Mouse (Mus musculus) retina, postnatal 1 day (tissue): ENCODE measurements at regions not wholly inside any gene's neighbourhood (a gene's known extent, or its start where the extent isn't known, plus 50 kb on each side); places are given as distances from the start of the nearest gene placed in this dataset.
A peak's percentile ranks its signal among the peaks of the same experiment; 100 is the strongest.

Source experiments
- DNase-seq: peaks from one replicate; pipeline ENCODE4 v3.0.0-alpha.2; 2012

DNA sequence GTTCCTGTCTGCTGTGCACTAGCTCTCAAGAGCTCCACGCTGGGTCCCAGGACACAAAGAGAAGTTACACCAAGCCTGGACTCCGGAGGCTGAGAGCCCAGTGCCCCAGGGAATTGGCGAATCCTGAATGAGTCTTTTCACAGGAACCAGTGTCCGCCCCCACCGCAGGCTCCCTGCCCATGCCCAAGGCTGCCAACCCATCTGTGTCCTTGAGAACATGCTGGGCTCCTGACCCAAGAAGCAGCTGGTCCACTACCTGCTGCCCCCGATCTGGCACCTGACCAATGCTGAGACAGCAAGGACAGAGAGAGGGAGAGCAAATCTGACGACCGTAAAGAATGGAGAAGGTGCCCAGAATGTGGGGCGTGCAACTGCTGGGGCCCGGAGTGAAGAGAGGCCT is 85.2 kb upstream of the Cplx2 start:
- no peak for DNase-seq

DNA sequence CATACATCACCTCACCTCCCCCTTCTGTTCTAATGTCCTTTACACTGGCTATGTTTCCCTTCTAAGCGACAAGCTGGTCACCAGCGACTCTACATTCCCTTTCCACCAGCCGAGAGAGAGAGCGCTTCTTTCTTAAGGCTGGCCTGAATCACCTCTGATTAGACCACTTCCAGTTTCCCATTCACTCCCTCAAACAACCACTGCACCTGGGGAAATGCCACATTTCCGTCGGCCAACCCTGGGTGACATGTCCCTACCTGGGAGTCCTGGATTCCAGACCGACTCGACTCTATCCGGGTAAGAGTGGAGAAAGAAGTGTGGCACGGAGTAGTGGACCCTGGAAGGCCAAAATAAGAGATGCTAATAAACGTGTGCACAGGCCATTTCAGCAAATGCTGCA is 84.5 kb upstream of the Cplx2 start:
- DNase-seq = no peak

DNA sequence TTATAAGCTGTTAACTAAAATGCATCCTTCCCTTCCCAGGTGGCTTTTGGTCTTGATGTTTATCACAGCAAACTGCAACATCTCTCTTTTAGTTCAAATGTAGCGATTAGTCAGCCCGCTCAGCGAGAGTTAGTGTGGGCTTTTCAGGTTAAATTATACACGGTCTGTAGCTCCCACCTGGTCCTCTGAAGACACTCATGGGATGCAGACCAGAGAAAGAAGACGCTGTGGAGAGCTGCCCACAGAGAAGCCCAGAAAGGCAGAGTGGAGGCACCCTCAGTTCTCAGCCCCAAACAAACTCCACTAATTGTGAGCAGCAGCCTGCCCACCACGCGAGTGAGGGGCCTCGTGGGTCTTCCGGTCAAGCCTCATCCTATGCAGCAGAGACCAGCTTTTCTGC is 81.1 kb upstream of the Cplx2 start:
- DNase-seq = peak; percentile 21

DNA sequence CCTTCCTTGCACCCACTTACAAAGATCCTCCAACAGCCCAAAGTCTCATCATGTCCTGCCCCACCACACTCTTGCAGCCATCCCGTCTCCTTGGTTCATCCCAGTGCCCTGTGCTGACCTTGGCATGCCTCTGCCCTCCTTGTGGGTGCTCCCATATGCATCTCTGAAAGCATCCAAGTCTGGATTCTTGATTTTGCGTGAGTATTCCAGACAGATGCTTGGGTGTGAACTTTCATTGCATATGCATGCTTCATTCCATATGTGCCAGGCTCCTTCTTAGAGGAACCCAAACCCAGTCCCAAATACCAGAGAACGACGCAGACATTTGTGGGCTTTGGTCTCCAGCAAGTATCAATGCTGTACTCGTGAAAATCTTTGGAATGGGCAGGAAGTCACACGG is 78.8 kb upstream of the Cplx2 start:
- no peak for DNase-seq

DNA sequence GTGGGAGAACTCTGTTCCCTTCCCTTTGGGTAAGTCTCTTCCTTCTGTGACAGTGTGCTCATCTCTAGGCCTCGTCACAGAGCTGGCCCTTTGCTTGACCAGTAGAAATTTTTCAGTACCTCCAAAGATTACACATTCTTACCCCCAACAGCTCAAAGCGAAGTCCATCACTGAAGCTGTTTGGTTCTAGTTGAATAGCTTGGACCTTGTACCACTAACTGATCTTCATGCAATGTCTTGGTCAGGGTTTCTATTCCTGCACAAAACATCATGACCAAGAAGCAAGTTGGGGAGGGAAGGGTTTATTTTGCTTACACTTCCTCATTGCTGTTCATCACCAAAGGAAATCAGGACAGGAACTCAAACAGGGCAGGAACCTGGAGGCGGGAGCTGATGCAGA is 78.1 kb upstream of the Cplx2 start:
- no peak for DNase-seq

DNA sequence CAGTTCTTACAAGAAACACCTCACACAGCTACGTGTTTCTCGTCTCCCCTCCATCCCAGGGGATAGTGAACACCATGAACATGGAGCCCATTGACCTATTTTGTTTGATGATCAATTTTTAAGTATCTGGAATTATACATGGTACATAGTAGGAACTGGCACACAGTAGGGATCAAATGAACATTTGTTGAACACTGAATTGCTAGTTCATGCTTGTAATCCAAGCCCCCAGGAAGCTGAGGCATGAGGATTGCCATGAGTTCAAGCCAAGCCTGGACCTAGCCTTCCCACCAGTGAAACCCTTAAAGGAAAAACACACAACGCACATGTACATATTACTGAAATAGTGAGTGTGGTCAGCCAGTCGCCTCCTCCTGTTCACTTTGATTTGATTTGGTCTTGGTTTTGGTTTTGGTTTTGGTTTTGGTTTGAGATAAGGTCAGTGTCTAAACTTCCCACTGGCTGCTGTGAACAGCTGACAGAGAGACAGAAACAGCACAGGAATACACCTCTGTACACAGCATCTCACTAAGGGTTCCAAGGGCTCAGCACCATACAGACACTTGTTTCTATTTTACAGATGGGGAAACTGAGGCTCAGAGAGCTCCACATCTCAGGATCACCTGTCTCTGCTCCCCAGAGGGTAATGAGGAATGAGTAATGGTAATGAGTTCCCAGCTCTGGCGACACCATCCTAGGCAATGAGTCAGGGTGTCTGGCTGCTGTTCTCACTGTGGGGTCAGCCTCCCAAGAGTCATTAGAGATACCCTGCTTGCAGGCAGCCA is 75.5 kb upstream of the Cplx2 start:
- no peak for DNase-seq

DNA sequence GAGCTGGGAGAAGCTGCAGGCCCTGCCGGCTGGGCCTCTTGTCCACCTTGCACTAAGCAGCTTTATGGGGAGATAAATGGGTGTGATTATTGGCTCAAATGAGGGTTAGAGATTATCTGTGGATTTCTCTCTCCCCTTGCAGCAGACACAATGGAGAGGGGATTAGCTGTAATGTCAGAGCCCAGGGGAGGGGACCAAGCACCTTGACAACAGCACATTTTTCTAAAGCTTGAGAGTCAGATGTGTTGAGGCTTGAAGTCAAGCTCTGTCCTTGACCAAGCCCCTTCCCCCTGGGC is 74.9 kb upstream of the Cplx2 start:
- DNase-seq = peak; percentile 89

DNA sequence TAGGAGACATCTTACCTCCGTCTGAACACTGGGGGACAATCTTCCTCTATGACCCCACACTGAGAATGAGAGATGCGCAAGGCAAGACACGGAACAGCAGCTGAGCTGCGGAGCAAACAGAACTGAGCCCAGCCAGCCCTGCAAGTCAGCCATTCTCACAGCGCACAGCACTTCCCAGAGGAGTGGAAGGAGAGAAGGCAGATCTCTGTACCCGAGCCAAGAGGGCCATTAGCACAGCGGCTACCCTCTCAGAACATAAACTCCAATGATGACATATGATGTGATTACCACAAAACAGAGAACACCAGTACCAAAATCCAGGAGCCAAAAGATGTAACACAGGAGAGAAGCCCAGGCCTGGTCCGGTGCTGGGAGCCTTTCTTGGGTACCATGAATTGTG is 72.3 kb upstream of the Cplx2 start:
- no peak for DNase-seq

DNA sequence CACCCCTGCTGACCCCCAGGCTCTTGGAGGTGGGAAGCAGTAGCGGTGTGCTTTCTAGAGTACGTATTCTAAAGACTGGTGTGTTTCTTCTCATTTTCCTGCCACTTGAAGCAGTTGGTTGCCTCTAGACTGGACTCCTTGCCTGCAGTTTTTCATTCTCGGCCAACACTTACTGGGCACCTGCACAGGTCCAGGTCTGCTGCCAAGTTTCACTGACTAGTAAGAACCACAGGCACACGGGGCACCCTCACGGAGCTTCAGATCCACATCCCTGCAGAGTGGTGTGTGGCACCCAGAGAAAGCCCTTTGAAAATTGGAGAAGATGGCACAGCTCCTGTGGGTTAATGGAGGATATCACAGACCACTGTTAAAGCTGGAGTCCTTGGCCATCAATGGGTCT is 71.9 kb upstream of the Cplx2 start:
- no peak for DNase-seq

DNA sequence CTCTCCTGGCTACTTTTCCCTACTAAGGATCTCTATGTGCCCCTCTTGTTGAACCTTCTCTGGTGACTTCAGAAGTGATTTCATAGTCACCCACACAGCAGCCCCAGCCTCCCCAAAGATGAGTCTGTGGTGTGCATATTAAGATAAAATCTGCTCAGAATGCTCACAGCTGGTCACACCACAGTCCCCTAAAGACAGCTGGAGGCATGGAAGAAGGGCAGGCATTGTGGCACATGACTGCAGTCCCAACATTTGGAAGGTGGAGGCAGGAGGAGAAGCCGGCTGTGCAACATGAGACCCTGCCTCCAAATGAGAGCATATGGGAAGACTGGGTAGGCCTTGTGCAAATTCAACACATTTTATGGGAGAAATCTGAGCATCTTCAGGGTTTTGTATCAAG is 70.0 kb upstream of the Cplx2 start:
- DNase-seq = no peak

DNA sequence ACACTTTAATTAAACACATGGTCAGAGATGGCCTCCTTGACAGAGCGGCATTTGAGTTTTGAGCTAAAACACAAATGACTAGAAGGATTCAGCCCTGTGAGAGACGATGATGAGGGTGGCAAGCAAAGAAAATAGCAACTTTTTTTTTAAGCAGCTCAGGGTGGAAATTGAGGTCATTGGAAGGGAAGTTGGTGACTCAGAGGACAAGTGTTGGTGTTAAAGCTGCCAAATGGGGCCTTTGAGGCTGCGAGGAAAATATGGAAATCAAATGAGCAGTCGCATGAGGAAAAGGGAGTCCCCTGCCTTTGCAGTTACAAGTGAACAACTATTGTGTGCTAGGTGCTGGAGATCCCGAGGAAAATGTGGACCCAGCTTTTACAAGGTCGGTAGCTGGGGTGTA is 69.5 kb upstream of the Cplx2 start:
- no peak for DNase-seq

DNA sequence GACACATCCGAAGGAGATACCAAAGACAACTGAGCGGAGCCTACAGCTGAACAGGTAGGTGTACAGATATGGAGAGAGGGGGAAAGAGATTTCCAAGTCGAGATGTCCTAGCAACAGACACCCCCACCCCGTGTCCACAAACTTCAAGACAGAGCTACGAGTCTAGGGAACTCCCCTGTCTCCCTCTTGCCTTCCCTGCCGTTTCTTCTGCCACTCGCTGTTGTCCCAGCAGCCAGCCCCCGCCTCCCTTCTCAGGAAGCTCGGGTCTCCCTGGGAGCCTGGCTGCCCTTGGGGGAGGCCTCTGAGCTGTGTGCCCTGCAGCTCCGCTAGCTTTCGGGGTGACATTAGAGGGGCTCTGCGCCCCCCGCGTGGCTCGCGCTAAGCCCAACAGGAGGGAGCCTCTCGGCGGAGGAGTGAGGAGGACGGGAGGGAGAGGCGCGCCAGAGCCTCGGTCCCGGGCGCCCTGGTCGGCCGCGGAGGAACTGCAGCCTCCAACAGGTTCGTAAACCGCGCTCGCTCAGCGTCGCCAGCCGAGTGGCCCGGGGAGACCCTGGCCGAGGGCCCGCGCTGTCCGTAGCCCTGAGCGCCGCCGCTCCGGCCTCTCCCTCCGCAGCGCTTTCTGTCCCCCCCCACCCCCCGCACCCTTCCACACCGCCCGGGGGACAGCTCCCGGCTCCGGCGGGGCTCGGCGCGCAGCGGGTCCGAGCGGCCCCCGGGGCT is 68.6 kb upstream of the Cplx2 start:
- DNase-seq = peak; percentile 71

DNA sequence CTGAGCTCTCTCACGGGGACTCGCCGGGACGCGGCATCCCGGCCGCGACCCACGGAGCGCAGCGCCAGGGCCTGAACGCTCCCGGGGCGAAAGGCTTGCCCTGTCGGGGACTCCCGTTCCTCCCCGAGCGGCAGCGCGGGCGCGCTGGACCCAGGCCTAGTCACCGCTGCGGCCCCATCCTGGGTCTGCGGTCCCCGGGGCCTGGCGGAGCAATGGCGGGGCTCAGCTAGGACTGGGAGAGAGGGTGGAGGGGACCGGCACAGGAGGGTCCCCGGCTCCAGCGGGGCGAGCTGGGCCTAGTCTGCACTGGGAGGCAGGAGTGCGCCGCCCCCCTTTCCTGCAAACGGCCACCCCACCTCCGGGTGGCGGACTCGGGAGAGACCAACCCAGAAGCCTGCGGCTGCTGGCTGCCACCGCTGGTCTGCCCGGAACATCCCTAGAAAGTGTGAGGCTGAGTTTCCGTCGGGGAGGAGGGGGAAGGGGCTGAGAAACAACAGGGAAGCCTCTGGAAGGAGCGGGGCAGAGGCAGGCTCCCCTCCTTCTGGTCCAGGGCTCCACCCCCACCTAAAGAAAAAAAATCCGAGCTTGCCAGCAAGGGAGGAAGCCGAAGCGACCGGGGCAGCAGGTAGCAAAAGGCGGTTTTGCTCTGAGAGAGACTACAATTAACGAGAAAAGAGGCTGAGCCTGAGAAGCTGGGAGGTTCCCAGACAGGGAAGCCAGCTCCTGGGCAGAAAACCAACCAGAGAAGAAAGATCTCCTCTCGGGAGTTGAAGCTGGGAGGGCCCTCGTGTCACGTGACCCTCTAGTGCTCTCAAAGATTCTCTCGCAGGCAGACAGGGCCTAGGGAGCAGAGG is 67.9 kb upstream of the Cplx2 start:
- peak; percentile 90 for DNase-seq

DNA sequence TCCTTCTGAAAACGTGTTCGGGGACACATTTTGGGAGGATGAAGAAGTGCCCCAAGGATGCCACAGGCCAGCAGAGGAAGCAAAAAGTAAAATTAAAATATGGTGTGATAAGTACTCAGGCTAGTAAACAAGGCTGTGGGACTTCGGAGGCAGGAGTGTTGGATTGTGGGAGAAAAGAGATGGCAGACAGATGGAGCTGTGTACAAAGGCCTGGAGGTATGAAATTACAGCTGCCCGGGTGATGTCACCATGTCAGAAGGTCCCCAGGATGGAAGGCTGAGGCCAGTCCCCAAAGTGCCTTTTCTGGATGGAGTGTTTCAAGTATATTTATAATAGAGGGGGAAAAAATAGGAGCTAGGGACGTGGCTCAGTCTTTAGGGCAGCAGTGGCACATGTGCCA is 66.9 kb upstream of the Cplx2 start:
- peak; percentile 66 for DNase-seq

DNA sequence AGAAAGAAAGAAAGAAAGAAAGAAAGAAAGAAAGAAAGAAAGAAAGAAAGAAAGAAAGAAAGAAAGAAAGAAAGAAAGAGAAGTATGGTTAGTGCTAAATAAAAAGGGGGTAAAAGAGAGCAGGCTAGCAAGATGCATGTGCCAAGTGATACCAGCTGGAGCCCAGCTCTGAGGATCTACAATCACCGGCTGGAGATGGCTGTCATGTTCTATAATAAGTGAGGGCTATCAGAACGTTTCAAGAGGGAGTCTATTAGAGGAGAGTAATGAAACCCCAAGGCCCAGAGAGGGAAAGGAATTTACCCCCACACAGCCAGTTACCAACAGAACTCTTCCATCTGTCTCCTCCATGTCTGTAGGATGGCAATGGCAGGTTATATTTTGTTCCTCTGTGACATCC is 62.6 kb upstream of the Cplx2 start:
- DNase-seq = no peak

DNA sequence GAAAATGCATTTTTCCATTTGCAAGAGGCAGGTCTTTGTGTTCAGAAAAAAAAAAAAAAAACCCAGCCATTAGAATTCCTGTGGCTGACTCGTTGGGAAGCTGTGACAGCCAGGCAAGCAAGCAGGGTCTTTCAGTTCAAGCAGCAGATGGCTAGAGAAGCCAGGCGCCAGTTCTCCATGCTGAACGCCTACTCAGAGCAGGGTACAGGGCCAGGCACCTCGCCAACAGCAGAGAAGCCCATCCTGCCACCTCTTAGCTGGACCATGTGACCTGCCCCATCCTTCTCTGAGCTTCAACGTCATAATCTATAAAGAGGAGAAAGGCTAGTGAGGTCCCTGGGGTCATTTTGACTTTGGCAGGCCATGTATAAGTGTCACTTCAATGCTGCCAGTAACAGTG is 61.8 kb upstream of the Cplx2 start:
- peak; percentile 66 for DNase-seq

DNA sequence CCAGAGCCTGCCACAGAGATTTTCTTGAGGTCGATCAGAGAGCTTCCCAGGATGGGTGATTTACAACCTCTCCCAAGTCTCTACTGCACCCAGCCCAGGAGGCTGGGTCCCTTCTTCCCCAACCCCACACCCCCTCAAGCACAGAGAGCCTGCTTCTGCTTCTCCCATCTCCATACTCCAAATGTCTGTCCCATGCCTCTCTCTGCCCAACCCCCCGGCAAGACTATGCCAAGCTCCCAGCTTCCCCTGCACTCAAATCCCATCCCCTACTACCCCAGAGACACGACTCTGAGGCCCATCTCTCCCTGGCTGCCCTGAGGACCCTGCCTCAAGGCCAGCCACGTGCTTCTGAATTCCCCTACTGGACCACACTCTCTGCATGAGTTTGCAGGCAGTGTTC is 61.0 kb upstream of the Cplx2 start:
- DNase-seq = no peak

DNA sequence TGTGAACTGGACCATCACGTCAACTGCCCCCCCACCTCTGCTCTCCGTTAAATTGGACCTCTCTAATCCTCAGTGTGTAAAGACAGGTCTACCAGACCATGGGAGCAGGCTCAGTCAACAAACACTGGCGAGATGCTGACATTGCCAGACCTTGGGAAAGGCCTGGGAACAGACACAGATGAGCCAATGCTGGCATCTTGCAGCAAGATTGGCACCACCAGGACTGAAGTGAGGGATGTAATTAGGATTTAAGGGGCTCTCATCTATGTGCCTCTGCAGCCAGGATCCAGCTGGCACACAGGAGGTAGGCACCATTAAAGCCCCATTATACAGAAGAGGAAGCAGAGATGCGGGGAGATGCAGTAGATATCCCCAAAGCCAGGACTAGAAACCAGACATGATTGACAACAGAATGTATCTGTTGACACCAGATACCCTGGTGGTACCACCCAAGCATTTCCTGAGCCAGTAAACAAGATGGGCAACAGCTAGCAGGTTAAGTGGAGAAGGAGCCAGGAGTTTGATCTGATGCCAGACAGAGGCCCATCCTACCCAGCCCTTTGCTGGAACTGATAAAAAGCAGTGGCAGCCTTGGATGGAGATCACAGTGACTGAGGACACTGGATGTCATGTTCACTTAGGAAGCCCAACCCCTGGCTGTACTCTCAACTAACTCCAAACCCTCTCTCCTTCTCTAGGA is 59.7 kb upstream of the Cplx2 start:
- DNase-seq = no peak

DNA sequence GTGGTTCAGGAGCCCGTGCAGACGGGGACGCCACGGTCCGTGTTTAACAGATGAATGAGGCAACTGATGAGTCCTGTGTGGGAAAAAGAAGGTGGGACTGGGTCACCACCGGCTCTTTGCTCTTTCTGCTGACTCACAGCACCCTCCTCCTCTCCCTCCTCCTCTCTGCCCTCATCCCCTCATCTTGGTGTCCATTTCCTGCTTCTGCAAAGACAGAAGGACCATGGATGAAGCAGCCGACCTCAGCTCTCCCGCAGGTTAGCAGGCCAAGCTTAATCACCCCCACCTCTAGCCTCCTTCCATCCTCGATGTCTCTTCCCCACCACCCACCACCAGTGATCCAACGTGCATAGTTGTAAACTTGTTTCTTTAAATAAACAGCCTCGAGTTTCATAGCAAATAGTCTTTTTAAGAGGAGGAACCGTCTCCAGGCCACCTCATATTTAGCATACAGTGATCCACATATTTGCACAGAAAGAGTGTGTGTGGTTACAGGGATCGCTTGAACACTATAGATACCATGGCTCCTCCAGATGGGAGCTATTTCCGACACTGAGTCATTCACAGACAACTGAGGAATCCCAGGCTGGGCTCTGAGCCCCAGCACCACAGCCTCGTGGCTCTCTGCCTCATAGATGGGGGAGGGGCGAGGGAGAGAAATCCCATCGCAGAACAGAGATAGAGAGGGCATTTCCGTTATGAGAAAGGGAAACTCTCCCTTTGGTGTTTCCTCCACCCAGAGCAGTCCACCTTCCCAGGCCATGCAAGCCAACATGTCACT is 58.6 kb upstream of the Cplx2 start:
- no peak for DNase-seq

DNA sequence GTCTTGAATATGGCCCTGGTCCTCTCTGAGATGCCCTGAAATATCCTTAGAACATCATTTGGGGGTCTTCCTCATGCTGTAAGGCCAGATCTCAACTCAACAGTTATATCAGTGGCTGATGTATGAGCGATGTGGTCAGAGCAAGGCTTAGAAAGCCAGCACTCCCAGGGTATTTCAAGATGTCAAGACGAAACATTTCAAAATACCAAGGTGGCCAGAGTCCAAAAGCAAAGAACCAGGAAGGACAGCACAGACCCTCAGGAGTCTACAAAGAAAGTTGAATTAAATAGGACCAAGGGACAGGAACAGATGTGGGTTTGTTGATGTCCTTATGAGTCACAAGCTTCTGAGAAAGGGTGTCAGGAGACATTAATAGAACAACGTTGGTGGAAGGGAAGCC is 55.8 kb upstream of the Cplx2 start:
- DNase-seq = no peak

DNA sequence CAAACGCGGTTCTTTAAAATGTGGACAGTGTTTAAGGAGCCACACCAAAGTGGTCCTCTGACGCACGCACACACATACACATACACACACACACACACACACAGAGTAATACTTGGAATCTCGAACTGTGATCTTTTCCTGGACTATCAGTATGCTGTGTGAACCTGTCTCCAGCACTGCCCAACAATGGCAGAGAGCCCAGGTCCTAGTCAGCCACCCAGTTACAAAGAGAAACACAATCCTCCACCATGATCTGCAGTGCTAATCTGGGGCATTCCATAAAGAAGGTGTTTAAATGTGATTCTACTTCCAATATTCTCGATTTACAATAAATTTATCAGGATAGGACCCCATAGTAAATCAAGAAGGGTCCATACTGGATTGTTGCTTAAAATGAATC is 54.2 kb upstream of the Cplx2 start:
- no peak for DNase-seq

DNA sequence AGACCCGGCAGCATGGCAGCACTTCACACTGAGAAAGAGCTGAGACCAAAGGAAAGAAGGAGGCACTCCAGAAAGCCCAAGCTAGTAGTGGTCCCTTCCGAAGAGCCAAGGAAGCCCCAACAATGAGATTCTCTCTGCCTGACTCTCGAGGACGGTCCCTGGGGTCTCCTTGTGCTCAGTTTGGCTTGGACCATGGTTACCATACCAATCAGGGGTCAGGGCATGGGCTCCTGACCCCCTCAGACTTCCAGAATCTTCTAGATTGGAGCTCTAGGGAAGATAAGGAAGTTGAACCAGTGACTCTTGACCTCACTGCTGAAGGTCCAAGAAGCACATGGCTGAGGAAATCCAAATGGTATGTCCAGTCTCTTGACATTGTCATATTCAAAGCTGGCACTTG is 53.0 kb upstream of the Cplx2 start:
- DNase-seq = no peak

DNA sequence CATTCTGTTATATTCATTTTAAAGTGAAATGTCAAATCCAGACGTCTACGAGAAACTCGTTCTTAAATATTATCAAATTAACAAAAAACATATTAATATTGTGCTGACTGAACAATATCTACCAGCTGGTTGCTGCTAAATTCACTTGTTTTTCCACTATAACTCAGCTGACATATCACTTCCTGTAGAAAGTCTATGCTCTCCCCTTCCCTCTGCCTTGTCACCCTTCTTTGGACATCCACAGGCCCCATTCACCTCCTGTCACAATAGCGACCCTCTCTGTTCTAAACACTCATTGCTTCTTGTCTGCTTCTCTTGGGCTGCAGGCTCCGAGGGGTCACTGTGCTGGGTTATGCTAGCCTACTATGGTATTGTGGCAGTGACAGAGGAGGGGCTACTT is 52.5 kb upstream of the Cplx2 start:
- no peak for DNase-seq
